Mouse (Mus musculus): ENCODE results near the gene Atrn. TPM values are rescaled to one million over a fixed set of nuclear protein-coding genes. Genes with fewer than 3 reads are reported as not detected.

Gene Atrn
- total RNA-seq (2012; rRNA removed), result 4.4 and 4.5 TPM in 2 replicates
- total RNA-seq (2014; rRNA removed), result 4.0 TPM in 2 replicates
- polyA plus RNA-seq (2012; ENCODE audit: insufficient read length, low read depth), result 4.9 and 5.8 TPM in 2 replicates

DNA sequence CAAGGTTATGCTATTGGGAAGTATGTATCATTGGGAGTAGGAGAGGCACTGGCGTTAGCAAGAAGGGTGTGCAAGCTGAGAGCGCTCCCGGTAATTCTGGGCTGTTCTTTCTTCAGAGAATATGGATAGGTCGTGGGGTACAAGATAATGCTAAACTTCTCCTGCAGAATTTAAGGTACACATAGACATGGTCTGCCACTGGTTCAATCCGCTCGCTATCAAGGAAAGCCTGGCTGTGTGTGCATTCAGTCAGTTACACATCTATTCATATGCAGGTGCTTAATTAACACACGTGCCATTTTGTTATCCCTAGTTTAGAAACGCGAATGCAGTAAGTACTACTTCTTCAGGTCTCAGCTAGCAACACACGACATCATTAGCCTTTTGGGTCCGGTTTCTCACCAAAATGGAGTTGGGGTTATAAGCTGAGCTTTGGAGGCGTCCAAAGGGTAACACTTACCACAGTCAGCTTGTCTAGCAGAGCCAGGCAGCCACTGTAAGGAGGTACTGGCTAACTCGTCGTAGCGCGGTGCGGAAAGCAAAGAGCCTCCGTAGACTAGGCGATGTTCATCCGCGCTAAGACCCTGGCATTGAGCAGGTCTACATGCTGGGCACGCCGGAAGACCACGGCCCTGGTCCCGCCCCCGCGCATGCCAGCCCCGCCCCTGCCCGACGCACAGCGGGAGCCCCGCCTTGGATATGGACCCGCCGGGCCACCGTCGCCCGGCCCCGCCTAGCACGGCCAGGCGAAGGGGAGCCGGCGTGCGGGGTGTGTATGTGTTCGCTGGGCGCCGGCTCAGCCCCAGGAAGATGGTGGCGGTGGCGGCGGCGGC, at the start of gene Atrn, which contains the start of gene 4930402H24Rik:
Atrn (plus strand) TSS at position 745 of the 833 bp plus-strand sequence.
4930402H24Rik (minus strand) TSS at position 656 of the 833 bp plus-strand sequence.
- H3K27me3 ChIP-seq (replicated peaks), result no peaks in the 10 kb centered on the region
- H3K9ac ChIP-seq (ENCODE audit: insufficient read depth, low read depth), result peak within 1 kb of the TSS; percentile 78
- no peaks in the 10 kb centered on the region for H3K9me3 ChIP-seq (replicated peaks; ENCODE audit: low read length)
- no peak; the same call in none of the 2 replicates for TF ChIP-seq SIN3A (IDR thresholded peaks at IDR 0.05; ENCODE audit: low read length)
- 0 out of 2 replicates have a peak, but pooled peaks have one; percentile 2 for TF ChIP-seq BHLHE40 (IDR thresholded peaks at IDR 0.05; ENCODE audit: low read depth, low read length)
- TF ChIP-seq ETS1 (conservative IDR thresholded peaks at IDR 0.05; ENCODE audit: low read depth, low read length), result no peak
- TF ChIP-seq IRF4 (IDR thresholded peaks at IDR 0.05; ENCODE audit: low read depth, low read length), result 0 out of 2 replicates have a peak, but pooled peaks have one; percentile 5
- TF ChIP-seq MAX (IDR thresholded peaks at IDR 0.05; ENCODE audit: low read length), result peak; percentile 56; the same call in 1 of the 2 replicates
- no peak for TF ChIP-seq USF2 (conservative IDR thresholded peaks at IDR 0.05; ENCODE audit: low read depth, low read length)
- peak; percentile 69 for TF ChIP-seq NRF1 (IDR thresholded peaks at IDR 0.05; ENCODE audit: low read depth, low read length)
- TF ChIP-seq MYC (IDR thresholded peaks at IDR 0.05; ENCODE audit: low read depth, low read length), result no peak
- peak; percentile 70; the same call in 1 of the 2 replicates for TF ChIP-seq TBP (conservative IDR thresholded peaks at IDR 0.05; ENCODE audit: low read depth, low read length)
- no peak for TF ChIP-seq KAT2A (IDR thresholded peaks at IDR 0.05; ENCODE audit: insufficient replicate concordance, low read length)
- TF ChIP-seq GABPA (IDR thresholded peaks at IDR 0.05; ENCODE audit: insufficient replicate concordance, low read depth, low read length), result no peak
- peak; percentile 33; the same call in 1 of the 2 replicates for TF ChIP-seq ZMIZ1 (IDR thresholded peaks at IDR 0.05; ENCODE audit: low read depth, low read length)
- TF ChIP-seq PAX5 (IDR thresholded peaks at IDR 0.05; ENCODE audit: low read length), result no peak
- no peak for TF ChIP-seq JUN (IDR thresholded peaks at IDR 0.05; ENCODE audit: insufficient read depth, low read depth, low read length)
- TF ChIP-seq ZNF384 (IDR thresholded peaks at IDR 0.05; ENCODE audit: low read depth, low read length), result no peak
- no peak for TF ChIP-seq E2F4 (IDR thresholded peaks at IDR 0.05; ENCODE audit: insufficient replicate concordance, low read depth, low read length)
- no peak for TF ChIP-seq CTCF (conservative IDR thresholded peaks at IDR 0.05 in 1 of 2, IDR thresholded peaks at IDR 0.05 in 1 of 2; ENCODE audit: low read depth in 2 of 2, low read length in 2 of 2)
- no peak for TF ChIP-seq ZKSCAN1 (IDR thresholded peaks at IDR 0.05; ENCODE audit: borderline replicate concordance, low read depth, low read length)
- no peak for TF ChIP-seq RAD21 (IDR thresholded peaks at IDR 0.05; ENCODE audit: low read depth, low read length)
- TF ChIP-seq CHD1 (IDR thresholded peaks at IDR 0.05; ENCODE audit: low read depth, low read length), result no peak
- TF ChIP-seq USF1 (IDR thresholded peaks at IDR 0.05; ENCODE audit: low read depth, low read length), result no peak
- no peak for TF ChIP-seq MAFK (IDR thresholded peaks at IDR 0.05; ENCODE audit: insufficient replicate concordance, low read length)
- peak; percentile 76 for TF ChIP-seq HCFC1 (IDR thresholded peaks at IDR 0.05; ENCODE audit: low read depth, low read length)
- TF ChIP-seq EP300 (IDR thresholded peaks at IDR 0.05; ENCODE audit: low read length), result no peak
- TF ChIP-seq SMC3 (IDR thresholded peaks at IDR 0.05; ENCODE audit: low read depth, low read length), result no peak
- TF ChIP-seq POLR2A (IDR thresholded peaks at IDR 0.05; ENCODE audit: low read depth, low read length), result peak; percentile 86
- TF ChIP-seq ZC3H11A (IDR thresholded peaks at IDR 0.05; ENCODE audit: low read depth, low read length), result no peak
- TF ChIP-seq NELFE (IDR thresholded peaks at IDR 0.05; ENCODE audit: low read depth, low read length), result peak; percentile 84
- peak; percentile 54; the same call in 1 of the 2 replicates for TF ChIP-seq TCF12 (IDR thresholded peaks at IDR 0.05; ENCODE audit: low read depth, low read length)
- TF ChIP-seq JUND (conservative IDR thresholded peaks at IDR 0.05; ENCODE audit: low read depth, low read length), result no peak
- TF ChIP-seq MXI1 (IDR thresholded peaks at IDR 0.05; ENCODE audit: low read depth, low read length), result peak; percentile 88; the same call in 1 of the 2 replicates
- 0 out of 2 replicates have a peak, but pooled peaks have one; percentile 55 for TF ChIP-seq MAZ (IDR thresholded peaks at IDR 0.05; ENCODE audit: low read depth, low read length)
- peak; percentile 73 for TF ChIP-seq ELF1 (IDR thresholded peaks at IDR 0.05; ENCODE audit: low read depth, low read length)
- H3K27ac ChIP-seq (ENCODE audit: insufficient read depth, low read depth), result no peak within 1 kb of the TSS
- in situ Hi-C loops (cut with MboI; ENCODE audit: low pct_ligation_motif_present, low pct_unique_long_range_greater_than_20kb, low sequenced_read_pairs), result no loop called here
- dilution Hi-C loops (cut with MboI; ENCODE audit: extremely low pct_ligation_motif_present, extremely low pct_unique_long_range_greater_than_20kb, low sequenced_read_pairs), result no loop called here
- peak; percentile 83 for DNase-seq (ENCODE audit: extremely low read depth)
- H3K4me3 ChIP-seq (replicated peaks in 1 of 3; ENCODE audit: low read depth in 2 of 3, low read length in 2 of 3, poor library complexity in 1 of 3), result peak within 1 kb of the TSS; percentile 89 to 98 (median 97)
- H3K4me1 ChIP-seq (ENCODE audit: control insufficient read depth in 1 of 2, insufficient read depth in 2 of 2), result peaks cover 5 to 18% of the 10 kb centered on the region in 2 experiments
- peak within 1 kb of the TSS; percentile 85 for H3K4me2 ChIP-seq (ENCODE audit: insufficient read depth, low read depth, poor library complexity, severe bottlenecking)
- H3K79me2 ChIP-seq (replicated peaks; ENCODE audit: control insufficient read depth, extremely low read depth, insufficient read depth, poor library complexity, severe bottlenecking), result no peaks in the 10 kb centered on the region
- H3K36me3 ChIP-seq (replicated peaks in 1 of 2; ENCODE audit: control insufficient read depth in 1 of 2, insufficient read depth in 1 of 2, low read length in 1 of 2), result peaks cover 2 to 21% of the 10 kb centered on the region in 2 experiments

All from CH12.LX (cell line).